Comparison of ENCODE assay signal across 16 mouse cellular contexts in the genomic region with DNA sequence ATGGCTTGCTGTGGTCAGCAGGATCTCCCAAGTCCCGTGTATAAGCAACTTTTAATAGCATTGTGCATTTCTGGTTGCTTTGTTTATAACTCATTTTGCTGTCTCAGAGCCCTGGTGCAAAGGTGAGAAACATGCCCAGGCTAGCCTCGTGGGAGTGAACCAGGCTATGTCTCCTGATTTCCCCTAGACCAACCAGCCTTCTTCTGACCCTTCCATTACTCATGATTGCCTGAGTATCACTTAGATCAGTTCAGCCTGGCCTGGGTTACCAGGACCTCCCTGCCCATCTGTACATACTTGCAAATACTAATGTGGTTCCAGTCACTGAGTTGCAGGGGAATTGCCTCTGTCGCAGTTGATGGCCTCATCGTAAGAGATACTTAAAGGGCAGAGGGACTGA.
"Had no signal": no experiment of that assay in that cellular context is flagged by ENCODE, and none has a peak within 500 bp of the region (broad histone marks: within the 10 kb centered on the region; RNA-seq: fewer than 3 reads in every experiment).

No protein-coding gene starts in this region.

- H3K27me3 ChIP-seq: limb, embryonic 12.5 days; megakaryocyte, embryonic 14.5 days; midbrain, embryonic 15.5 days had no signal

- H3K27ac ChIP-seq: kidney, postnatal 0 days; limb, embryonic 12.5 days; liver, embryonic 14.5 days; midbrain, embryonic 15.5 days had no signal

- H3K4me3 ChIP-seq: limb, embryonic 12.5 days; megakaryocyte, embryonic 14.5 days; midbrain, embryonic 15.5 days had no signal

- H3K36me3 ChIP-seq: limb, embryonic 12.5 days; midbrain, embryonic 15.5 days had no signal

- ATAC-seq: lung, postnatal 0 days; midbrain, embryonic 15.5 days had no signal

- H3K4me2 ChIP-seq: limb, embryonic 12.5 days; midbrain, embryonic 11.5 days; midbrain, embryonic 15.5 days had no signal

- DNase-seq: kidney, adult 9 months; kidney, postnatal 36 days; layer of hippocampus, adult 9-11 months; layer of hippocampus, postnatal 36 days; liver; lung, adult 2 months; lung, postnatal 4 days; right cerebral cortex, postnatal 14 days; thymus, postnatal 36 days had no signal
